Mouse (Mus musculus): Measurements from ENCODE around the gene Rrp1.
"Not testable (repeated sequence)": the region's sequence is repeated elsewhere in the genome, so short reads cannot be mapped to it uniquely, and the experiment has no call there.

The Rrp1 gene

DNA sequence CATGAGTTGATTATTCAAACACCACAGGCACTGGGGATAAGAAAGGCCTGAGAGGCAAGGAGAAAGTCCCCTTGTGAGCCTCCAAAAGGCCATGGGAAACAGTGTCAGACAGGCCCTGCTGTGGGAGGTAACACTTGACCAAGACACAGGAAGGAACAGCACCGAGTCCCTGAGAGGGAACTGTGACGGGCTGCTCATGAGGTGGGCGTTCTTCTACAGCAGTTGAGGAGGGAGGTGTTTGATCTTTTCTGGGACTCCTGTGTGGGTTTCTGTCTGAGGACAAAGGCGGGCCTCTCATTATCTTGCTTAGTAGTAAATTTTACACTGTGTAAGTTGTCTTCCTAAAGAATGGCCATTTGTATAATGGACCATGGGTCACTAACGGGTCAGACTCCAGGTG is 27.3 kb downstream of the Rrp1 start:
- peak; percentile 84 for DNase-seq (ENCODE audit: low read depth, low spot score)

DNA sequence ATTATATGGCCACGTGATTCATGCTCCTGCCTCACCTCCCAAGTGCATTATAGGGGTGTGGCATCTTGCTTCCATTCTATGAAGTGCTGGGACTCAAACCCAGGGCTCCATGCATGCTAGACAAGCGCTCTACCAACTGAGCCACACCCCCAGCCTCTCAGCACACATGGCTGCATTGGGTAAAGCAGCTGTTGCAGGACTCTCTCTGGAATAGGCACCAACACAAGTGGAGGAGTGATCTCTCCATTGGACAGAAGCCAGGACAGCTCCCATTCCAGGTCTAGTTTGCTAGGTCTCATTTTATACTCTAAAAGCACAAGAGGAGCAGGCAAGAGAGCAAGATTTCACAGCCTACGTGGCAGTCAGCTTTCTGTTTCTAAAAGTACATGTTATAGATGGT is 29.3 kb downstream of the Rrp1 start:
- no peak for DNase-seq (ENCODE audit: low read depth, low spot score)

DNA sequence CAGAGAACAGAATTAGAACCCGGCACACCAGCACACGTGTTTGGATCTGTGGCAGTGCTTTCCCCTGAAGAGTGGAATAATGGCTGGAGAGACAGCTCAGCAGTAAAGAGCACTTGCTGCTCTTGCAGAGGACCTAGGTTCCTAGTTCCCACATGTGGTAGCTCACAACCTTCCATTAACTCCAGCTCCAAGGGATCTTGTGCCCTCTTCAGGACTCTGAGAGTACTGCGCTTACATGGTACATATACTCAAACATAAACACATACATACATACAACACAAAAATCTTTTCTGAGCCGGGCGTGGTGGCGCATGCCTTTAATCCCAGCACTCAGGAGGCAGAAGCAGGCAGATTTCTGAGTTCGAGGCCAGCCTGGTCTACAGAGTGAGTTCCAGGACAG is 34.3 kb downstream of the Rrp1 start:
- no peak for DNase-seq (ENCODE audit: low read depth, low spot score)

DNA sequence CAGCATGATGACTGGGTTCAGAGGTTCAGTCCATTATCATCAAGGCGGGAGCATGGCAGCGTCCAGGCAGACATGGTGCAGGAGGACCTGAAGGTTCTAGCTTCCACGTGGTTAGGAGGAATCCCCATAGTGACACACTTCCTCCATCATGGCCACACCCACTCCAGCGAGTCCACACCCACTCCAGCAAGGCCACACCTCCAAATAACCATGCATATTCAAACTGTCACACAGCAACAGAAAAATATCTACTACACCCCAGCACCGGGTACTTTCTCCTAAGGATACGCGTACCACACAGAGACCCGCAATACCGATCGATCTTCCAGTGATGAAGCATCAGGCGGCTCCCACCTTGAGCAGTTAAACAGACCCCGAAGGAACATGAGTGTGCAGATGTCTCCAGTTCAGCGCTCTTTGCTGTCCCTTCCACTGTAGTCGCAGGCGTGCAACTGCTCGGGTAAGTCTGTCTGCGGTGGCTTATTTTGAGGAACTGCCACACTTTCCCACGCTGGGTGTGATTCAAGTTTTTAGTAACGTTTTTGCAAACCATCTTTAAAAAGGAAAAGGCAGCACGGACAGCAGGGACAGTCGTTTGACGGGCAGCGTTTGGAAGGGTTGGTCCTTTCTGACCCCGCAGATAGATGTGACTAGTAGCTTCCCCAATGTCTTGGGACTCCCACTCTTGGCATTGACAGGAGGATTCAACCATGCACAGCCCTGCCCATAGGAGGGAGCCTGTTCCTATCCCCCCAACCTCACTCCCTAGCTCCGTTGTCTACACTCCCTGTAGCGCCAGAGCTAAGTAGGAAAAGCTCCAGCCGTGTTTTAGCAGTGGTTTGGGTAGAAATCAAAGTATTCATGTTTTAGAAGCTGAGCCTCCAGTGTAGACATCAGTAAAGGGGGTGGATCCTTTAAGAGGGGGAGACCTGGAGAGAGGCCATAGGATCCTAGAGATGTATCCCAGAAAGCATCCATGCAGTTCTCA is 39.9 kb downstream of the Rrp1 start:
- DNase-seq (ENCODE audit: low read depth, low spot score): peak; percentile 77

DNA sequence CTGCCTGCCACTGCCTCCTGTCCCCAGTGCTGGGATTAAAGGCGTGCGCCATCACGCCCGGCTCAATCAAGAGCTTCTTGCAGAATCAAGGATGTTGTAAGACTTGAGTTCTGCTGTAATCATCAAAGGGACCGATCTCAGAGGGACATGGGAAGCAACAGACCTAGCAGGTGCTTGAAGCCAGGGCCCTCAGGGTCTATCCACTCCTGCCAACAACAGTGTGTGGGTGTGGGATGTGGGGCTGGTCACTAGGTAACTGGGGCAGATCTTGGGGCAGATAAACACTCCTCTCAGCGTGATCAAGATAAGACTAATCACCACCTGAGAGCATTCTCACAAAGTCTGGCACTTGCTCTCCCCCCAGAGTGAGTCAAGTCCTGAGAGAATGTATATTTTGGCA is 41.1 kb downstream of the Rrp1 start:
- DNase-seq (ENCODE audit: low read depth, low spot score): no peak

DNA sequence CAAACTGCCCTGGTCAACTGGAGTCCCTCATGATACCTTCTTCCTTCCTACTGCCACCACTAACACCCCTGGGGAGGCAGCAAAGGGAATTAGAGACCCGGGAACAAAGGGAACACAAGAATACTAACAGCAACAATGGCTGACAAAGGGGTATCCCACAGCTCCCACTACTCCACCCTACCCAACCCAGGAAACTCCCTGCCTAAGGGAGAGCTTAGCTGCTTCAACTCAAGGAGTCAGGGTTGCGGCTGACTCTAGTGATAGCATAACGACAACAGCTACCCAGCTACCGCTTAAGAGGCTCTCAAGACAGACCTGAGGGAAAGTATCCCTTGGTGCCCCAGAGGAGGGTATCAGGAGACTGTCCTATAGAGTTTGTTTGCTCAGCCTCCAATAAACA is 45.3 kb downstream of the Rrp1 start:
- no peak for DNase-seq (ENCODE audit: low read depth, low spot score)

DNA sequence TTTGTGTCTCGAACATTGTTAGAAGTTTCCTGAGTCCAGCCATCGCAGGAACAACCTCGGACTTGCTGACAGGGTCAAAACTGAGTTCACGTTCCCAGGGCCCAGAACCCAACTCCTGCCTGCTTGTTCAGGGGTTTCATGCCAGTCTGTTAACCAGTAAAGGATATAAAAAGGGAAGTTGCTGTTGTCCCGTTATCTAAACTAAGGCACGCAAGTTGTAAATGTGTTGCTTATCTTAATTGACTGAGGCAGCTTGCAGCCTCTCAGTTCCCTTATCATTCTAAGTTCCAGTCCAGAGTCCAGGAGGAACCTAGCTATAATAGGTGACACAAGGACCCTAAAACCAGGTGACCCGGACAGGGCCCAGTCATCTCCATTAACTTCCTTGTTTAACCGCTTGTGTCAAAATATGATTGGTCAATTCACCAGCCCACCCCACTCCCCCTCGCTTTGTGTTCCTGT is 46.0 kb downstream of the Rrp1 start:
- no peak for DNase-seq (ENCODE audit: low read depth, low spot score)

DNA sequence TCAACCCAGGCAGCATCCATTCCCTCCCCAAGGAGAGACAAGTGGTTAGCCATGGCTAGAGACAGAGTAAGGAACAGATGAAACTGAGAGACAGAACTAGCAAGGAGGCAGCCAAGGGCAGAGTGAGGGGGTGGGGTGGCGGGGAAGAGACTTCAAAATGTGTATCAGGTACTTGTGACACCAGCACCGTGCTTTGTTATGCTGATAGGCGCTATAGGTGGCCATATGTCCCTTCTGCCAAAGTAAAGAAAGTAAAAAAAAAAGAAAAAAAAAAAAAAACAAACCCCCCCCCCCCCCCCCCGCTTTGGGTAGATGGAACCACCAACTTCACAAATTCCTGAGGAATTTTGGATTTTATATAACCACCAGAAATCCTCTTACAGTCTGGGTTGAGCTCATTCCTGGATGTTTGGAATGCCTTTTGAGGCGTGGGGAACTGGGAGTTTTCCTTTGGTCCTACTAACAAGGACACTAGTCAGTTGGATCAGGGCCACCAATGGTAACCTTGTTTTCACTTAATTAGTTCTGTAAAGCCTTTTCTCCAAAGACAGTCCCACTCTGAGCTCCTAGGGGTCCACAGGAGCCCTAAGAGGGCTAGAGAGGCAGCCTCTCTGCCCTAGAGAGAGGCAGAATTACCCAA is 46.5 kb downstream of the Rrp1 start:
- DNase-seq (ENCODE audit: low read depth, low spot score): no peak

DNA sequence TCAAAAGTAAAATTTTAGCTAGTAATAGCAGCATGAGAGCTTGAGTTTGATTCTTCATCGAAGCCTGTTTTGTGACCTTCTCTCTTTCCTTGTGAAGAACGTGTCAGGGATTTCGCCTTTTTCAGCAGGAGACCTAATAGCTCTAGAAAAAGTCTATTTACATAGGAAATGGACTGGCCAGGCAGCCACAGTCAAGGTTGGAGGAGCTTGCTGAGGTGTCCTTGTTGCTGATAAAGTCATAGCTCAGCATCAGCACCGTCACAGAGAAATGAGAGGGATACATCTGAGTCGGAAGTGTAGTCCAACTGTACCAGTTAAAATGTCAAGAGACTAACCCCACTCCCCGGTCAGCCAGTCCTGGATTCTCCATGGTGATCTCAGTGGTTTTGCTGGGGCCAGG is 47.3 kb downstream of the Rrp1 start:
- DNase-seq (ENCODE audit: low read depth, low spot score): no peak

DNA sequence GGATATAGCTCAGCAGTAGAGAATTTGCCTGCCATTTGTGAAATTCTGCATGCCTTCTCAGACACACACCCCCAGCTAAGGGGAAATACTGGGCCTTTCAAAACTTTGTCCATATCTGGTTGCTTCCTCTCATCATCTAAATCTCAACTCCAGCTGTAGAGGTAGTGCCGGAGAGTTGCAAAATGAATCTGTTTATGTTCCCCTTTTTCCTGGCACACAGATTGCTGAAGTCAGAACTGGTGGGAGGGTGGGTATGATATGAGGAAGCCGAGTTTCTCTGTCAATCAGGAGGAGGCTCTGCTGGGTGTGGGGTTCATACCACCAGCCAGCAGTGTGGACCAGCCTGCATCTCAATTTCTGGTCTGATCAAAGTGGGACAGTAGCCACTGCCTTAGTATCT is 48.7 kb downstream of the Rrp1 start:
- DNase-seq (ENCODE audit: low read depth, low spot score): peak; percentile 22

DNA sequence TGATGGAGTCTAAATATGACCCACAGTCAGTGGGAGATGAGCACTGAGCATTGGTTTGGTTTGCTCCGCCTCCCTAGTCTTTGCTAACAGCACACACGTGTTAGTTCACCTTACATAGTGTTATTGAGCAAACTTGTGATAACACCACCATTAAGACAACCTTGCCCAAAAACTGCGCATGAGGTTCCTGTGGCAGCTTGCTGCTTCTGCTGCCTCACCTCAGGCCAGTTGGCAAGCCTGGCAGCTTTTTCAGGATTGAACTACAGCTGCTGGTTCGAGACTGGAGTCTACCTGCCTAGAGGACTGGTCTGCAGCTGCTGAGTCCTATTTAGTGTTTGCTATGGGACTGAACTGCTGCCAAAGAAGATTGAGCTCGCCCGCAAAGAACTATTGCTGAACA is 49.5 kb downstream of the Rrp1 start:
- DNase-seq (ENCODE audit: low read depth, low spot score): no peak

DNA sequence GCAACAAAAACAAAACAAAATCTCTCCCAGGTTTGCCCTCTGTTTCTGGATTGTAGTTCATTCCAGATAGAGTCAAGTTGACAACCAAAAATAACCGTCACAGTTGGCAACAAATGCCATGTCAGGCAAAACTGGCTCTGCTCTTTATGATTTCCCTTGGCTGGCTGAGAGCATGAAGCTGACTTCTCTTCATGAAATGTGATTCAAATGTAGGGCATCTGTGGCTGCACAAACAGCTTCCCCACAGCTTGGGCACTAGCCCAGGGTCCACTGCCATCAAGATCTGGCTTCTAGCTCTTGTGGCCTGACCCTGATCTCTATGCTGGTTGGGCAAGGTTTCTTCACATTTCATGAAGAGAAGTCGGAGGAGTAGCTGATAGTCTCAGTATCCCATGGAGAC is 50.9 kb downstream of the Rrp1 start:
- peak; percentile 87 for DNase-seq (ENCODE audit: low read depth, low spot score)

DNA sequence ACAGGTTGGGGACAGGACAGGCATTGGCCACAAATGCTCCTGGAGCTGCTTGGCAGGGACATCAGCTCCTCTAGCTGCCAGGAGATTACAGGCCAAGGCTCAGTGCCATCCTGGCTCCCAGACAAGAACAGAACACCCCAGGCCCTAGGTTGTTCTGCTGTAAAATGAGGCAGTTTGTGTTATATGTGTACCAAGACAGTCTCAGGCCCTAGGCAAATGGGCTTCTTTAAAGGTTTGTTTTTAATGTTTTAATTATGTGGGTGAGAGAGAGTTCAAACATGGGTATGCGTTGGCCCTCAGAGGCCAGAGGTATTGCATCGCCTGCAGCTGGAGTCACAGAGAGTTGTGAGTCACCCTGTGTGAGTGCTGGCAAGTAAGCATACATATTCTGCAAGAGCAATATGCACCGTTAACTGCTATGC is 52.5 kb downstream of the Rrp1 start:
- DNase-seq (ENCODE audit: low read depth, low spot score): peak; percentile 90

DNA sequence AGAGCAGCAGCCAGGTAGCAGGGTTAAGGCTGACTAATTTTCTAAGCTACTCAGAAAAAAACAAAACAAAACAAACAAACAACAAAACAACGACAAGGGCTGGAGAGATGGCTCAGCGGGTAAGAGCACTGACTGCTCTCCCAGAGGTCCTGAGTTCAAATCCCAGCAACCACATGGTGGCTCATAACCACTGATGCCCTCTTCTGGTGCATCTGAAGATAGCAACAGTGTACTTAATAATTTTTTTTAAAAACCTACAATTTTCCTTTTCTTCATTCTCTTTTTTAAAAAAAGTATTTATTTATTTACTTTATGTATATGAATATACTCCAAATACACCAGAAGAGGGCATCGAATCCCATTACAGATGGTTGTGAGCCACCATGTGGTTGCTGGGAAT is 53.8 kb downstream of the Rrp1 start:
- DNase-seq (ENCODE audit: low read depth, low spot score): not testable (repeated sequence)

DNA sequence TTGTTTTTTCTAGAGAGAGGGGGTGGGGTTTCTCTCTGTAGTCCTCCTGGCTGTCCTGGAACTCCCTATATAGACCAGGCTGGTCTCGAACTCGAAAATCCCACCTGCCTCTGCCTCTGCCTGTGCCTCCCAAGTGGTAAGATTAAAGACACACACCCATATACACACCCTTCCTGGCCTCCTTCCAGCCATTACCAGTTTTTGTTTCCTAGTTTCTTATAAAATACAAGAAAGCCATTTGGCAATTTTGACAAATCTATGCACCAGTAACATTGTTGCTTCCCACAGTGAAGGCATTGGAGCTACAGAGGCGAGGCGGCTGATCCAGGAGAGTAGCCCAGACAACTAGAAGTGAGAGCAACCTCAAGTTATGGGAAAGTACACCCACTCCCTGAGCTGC is 54.6 kb downstream of the Rrp1 start:
- no peak for DNase-seq (ENCODE audit: low read depth, low spot score)

DNA sequence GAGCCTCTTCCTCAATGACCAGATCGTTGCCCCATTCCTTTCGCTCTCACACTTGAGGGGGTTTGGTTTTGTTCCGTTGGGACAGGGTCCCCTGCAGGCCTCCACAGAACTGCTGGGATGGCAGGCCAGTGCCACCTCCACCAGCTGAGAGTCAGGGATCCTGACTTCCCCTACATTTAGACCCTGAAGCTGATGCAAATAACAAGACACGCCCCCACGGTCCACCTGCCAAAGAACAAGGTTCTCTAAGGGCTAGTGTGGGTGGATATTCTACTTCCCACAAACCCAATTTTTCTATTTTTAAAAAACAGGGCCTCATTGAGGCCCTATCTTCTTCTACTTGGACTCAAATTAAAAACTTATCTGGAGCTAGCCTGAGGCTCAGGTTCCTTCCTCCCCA is 55.1 kb downstream of the Rrp1 start:
- no peak for DNase-seq (ENCODE audit: low read depth, low spot score)

DNA sequence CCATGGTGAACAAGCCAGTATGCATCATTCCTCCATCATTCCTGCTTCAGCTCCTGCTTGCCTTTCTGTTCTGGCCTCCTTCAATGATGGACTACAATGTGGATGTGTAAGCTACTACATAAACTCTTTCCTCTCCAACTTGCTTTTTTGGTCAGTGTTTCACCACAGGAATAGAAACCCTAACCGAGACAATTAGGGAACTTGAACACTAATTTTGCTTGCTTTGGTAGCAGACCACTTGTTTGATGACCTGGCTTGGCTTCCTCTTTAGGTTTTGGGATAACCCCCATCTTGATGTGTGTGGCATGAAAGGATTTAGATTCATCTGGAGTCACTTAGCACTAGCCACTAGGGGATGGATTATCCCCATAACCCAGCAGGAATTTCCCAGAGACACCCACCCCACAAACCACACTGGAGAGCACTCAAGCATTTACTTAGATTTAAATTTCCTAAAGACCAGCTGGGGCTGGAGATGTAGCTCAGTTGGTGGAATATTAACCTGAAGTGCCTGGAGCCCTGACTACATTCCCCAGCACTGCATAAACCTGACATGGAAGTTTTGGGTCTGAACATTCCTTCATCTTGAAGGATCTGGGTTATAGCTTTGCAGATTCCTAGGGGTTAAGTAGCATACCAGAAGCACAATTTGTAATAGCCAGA is 56.8 kb downstream of the Rrp1 start:
- no peak for DNase-seq (ENCODE audit: low read depth, low spot score)

DNA sequence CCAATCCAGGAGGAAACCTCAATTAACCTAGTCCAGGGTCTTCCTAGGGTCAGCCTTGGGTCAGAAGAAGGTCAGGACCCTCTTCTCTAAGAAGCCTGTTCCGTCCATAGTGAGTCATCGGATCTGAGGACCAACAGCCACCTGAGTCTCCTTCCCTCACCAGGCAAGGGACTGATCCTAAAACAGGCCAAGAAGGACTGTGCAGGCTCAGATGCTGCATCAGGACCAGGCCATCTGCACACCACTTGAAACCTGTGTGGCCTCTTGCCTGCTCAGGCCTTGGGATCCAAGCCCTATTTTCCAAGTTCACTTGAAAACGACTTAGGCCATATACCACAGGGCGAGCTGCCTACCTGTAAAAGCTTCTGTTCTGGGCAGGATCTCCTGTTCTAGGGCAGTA is 59.6 kb downstream of the Rrp1 start:
- DNase-seq (ENCODE audit: low read depth, low spot score): peak; percentile 52

DNA sequence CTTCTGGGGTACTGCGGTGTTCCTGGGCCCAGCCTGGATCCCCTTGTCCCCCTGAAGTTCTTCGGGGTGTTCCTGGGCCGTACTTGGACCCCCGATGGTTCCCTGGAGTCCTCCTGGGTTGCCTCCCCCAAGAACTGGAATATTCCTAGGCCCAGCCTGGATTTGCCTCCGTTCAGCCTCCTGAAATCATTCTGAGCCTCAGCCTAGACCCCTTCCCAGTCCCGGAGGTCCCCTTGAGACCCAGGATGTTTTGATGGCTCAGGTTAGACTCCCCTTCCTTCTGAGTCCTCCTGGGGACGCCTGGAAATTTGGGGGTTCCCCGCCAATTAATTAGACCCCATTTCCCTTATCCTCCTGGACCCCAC is 60.2 kb downstream of the Rrp1 start:
- DNase-seq (ENCODE audit: low read depth, low spot score): no peak

DNA sequence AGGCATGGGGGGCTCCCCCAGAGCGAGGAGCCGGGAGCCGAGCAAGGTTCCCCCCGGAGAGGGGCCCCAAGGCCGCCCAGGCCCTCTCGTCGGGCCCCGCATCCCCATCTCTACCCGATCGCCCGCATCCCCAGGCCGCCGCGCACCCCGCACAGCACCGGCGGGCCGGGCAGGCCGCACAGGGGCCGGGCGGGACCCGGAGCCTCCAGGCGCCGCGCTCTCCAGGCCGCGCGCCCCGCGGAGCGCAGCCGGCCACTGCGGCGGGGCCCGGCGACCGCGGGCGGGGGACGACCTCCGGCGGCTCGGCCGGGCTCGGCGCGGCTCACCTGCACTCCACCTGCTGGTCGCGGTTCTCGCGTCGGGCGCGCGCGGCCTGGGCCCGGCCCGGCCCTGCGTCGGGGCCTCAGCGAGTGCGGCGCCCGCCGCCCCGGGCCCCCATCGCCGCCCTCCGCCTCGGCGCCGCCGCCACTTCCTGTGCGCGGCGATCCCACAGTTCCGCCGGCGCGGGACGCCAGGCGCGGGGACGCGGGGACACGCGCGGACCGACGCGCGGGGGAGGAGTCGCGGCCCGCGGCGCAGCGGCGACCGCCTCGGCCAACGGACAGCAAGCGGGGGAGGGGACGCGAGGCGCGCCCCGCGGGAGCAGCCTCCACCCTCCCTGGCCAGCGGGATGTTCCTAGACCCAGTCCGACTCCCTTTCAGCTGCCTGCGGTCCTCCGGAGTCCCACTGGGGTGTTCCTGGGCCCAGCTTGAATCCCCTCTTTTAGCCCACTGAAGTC is 60.8 kb downstream of the Rrp1 start, which contains the start of gene Agpat3:
Gene Agpat3 (minus strand): TSS at position 603 of the 779 bp plus-strand sequence.
- DNase-seq (ENCODE audit: low read depth, low spot score): peak; percentile 85

DNA sequence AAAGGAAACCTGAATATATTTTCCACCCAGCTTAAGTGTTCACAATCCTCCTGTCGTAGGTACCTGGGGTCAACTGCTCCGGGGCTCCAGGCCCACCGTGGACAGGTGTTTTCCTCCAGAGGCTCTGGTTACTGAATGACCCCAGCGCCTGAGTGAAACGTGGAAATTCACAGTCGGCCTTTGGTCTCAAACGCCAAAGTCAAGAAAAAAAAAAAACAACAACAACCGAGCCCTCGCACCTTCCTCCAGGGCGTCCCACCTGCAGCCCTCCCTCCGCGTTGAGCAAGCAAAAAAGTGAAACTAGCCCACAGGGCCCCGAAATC is 61.3 kb downstream of the Rrp1 start:
- no peak for DNase-seq (ENCODE audit: low read depth, low spot score)
